Mouse (Mus musculus) forebrain, postnatal 0 days (tissue): ENCODE data around the gene Nat8f5. TPM values are rescaled to one million over a fixed set of nuclear protein-coding genes. Genes with fewer than 3 reads are reported as not detected.
"Not testable (repeated sequence)": the region's sequence is repeated elsewhere in the genome, so short reads cannot be mapped to it uniquely, and the experiment has no call there.

ENCODE experiments used
- ATAC-seq: fragments of 200-750 bp; cut with Nextera tagmentation; 2 replicates; pipeline ENCODE4 v1.8.0; 2017; ENCODE audit warnings: mild to moderate bottlenecking, moderate library complexity
- DNase-seq: peaks from one replicate; pipeline ENCODE4 v3.0.0-alpha.2; 2015
- H3K27ac ChIP-seq: fragments of 300-500 bp; sonication (generic); 2 replicates; pipeline ENCODE4 v1.5.1; 2014; ENCODE audit warnings: low read depth, mild to moderate bottlenecking, antibody characterized with exemption, low read length, moderate library complexity, mixed read lengths
- H3K27me3 ChIP-seq: fragments of 300-500 bp; sonication (generic); 2 replicates; pipeline ENCODE4 v1.6.1; 2014; ENCODE audit warnings: mild to moderate bottlenecking, low read length, mixed read lengths; ENCODE audit not compliant: insufficient read depth
- H3K36me3 ChIP-seq: fragments of 300-500 bp; sonication (generic); 2 replicates; pipeline ENCODE4 v1.6.1; 2014; ENCODE audit warnings: mild to moderate bottlenecking, moderate library complexity; ENCODE audit not compliant: insufficient read depth
- H3K4me1 ChIP-seq: fragments of 300-500 bp; sonication (generic); 2 replicates; pipeline ENCODE4 v1.6.1; 2014; ENCODE audit warnings: antibody characterized with exemption; ENCODE audit not compliant: insufficient read depth
- H3K4me2 ChIP-seq: fragments of 300-500 bp; sonication (generic); 2 replicates; pipeline ENCODE4 v1.6.1; 2014; ENCODE audit warnings: low read depth, mild to moderate bottlenecking, moderate library complexity
- H3K4me3 ChIP-seq: fragments of 300-500 bp; sonication (generic); 2 replicates; pipeline ENCODE4 v1.5.1; 2014; ENCODE audit warnings: low read depth, low read length, mixed read lengths
- H3K9ac ChIP-seq: fragments of 300-500 bp; sonication (generic); 2 replicates; pipeline ENCODE4 v1.6.1; 2014; ENCODE audit warnings: mild to moderate bottlenecking
- H3K9me3 ChIP-seq: fragments of 300-500 bp; sonication (generic); 2 replicates; pipeline ENCODE4 v1.6.1; 2016; ENCODE audit warnings: low read length
- WGBS: fragments of 180-500 bp; shearing (Covaris S2); extraction: QIAGEN DNeasy Blood & Tissue Kit; methylation state at CpG from one replicate; pipeline ENCODE4 v1.1.7; 2014; 5-methylcytosine and 5-hydroxymethylcytosine counted together
- microRNA-seq, 2 experiments: library from miRNA; unstranded; fragments of <30 nt; microRNA quantifications; one replicate each; pipeline ENCODE4; 2016
- polyA plus RNA-seq: library from polyadenylated mRNA; unstranded; fragments of >200 nt; fragmentation: Nextera tagmentation; extraction: Ambion mirVana; gene quantifications from 2 replicates; pipeline ENCODE4 v1.2.1, GENCODE M21; 2015
- total RNA-seq: library from RNA; depleted of rRNA; stranded (reverse); fragments of >200 nt; gene quantifications from 2 replicates; pipeline ENCODE4 v1.2.3, GENCODE M21; 2014; rRNA removed

Nat8f5 gene
- total and polyA plus RNA-seq, 2 experiments from 2014 or later: 0.42 TPM; not detected in 1

- not testable (repeated sequence) for DNase-seq, H3K36me3 ChIP-seq, ATAC-seq, H3K9ac ChIP-seq, H3K27me3 ChIP-seq, H3K4me2 ChIP-seq, H3K4me3 ChIP-seq, H3K9me3 ChIP-seq, H3K27ac ChIP-seq, H3K4me1 ChIP-seq
- 61% methylated on average over 5 of the region's 5 CpGs for WGBS
Observed at GRCm38 (mm10) chr6:85803180-85803579, 17.6 kb downstream of the Nat8f5 start.

Small RNA genes lying within 50 kb of the gene (microRNA-seq; reads per million reads assigned to microRNA genes)
- 0 reads per million in 2 experiments for gene Mir6375

Other genes with a start within 250 kb of the Nat8f5 start
- gene Alms1, start 233.4 kb downstream of the Nat8f5 start, total RNA-seq: 13.7 and 14.7 TPM in 2 replicates
- gene Alms1, start 233.4 kb downstream of the Nat8f5 start, polyA plus RNA-seq: 0.97 and 1.9 TPM in 2 replicates
- not detected in 2 replicates for gene Nat8f7, start 107.8 kb downstream of the Nat8f5 start, total RNA-seq
- gene Nat8f7, start 107.8 kb downstream of the Nat8f5 start, polyA plus RNA-seq: 0.11 TPM in 1 of 2 replicates, not detected in the other
- not detected in 2 replicates for gene Nat8f3, start 55.2 kb downstream of the Nat8f5 start, total RNA-seq
- 0.13 TPM in 1 of 2 replicates, not detected in the other for gene Nat8f3, start 55.2 kb downstream of the Nat8f5 start, polyA plus RNA-seq
- gene Nat8f6, start within 50 bp of the Nat8f5 start, total RNA-seq: not detected in 2 replicates
- not detected in 2 replicates for gene Nat8f6, start within 50 bp of the Nat8f5 start, polyA plus RNA-seq
- gene Nat8, start 11.1 kb upstream of the Nat8f5 start, total RNA-seq: 0.14 TPM in 1 of 2 replicates, not detected in the other
- 0.30 and 0.41 TPM in 2 replicates for gene Nat8, start 11.1 kb upstream of the Nat8f5 start, polyA plus RNA-seq
- 0.08 TPM in 1 of 2 replicates, not detected in the other for gene Nat8f2, start 48.2 kb upstream of the Nat8f5 start, total RNA-seq
- 0.04 TPM in 1 of 2 replicates, not detected in the other for gene Nat8f2, start 48.2 kb upstream of the Nat8f5 start, polyA plus RNA-seq
- 5.5 and 6.0 TPM in 2 replicates for gene Nat8f4, start 83.9 kb upstream of the Nat8f5 start, total RNA-seq
- gene Nat8f4, start 83.9 kb upstream of the Nat8f5 start, polyA plus RNA-seq: 4.3 and 6.5 TPM in 2 replicates
- 50.2 and 66.8 TPM in 2 replicates for gene Tprkb, start 90.9 kb upstream of the Nat8f5 start, total RNA-seq
- gene Tprkb, start 90.9 kb upstream of the Nat8f5 start, polyA plus RNA-seq: 54.5 and 69.6 TPM in 2 replicates
- 10.7 and 18.1 TPM in 2 replicates for gene Nat8f1, start 94.7 kb upstream of the Nat8f5 start, total RNA-seq
- 13.1 and 15.3 TPM in 2 replicates for gene Nat8f1, start 94.7 kb upstream of the Nat8f5 start, polyA plus RNA-seq
- gene Dusp11, start 140.7 kb upstream of the Nat8f5 start, total RNA-seq: 67.2 and 79.4 TPM in 2 replicates
- gene Dusp11, start 140.7 kb upstream of the Nat8f5 start, polyA plus RNA-seq: 27.6 and 28.3 TPM in 2 replicates
- not detected in 2 replicates for gene Figla, start 195.2 kb upstream of the Nat8f5 start, total RNA-seq
- not detected in 2 replicates for gene Figla, start 195.2 kb upstream of the Nat8f5 start, polyA plus RNA-seq
- 267 and 333 TPM in 2 replicates for gene Add2, start 207.7 kb upstream of the Nat8f5 start, total RNA-seq
- 175 and 186 TPM in 2 replicates for gene Add2, start 207.7 kb upstream of the Nat8f5 start, polyA plus RNA-seq